Mouse (Mus musculus): ENCODE data around the gene Lgals2. TPM values are rescaled to one million over a fixed set of nuclear protein-coding genes. Genes with fewer than 3 reads are reported as not detected.
A peak's percentile ranks its signal among the peaks of the same experiment; 100 is the strongest.

Gene Lgals2
- polyA plus RNA-seq, 1 experiment = 2.8 TPM

DNA sequence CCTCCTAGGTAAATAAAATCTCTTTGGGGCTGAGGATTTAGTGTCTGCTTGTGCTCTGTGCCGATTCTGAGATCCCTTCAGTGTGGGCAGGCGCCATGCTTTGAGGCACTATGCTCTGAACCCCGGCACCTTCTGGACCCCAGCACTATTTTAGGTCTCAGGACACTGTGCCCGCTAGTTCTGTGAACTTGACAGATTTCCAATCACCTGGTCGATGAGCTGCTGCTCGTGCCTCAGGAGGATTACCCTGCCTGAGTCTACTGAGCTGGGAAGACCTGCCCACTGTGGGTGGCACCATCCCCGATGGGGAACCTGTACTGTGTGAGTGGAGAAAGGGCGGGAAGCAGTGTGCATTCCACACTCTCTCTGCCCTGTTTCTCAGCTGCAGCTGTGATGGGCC, 19.7 kb upstream of the Lgals2 start:
- no peak overlapping the region for H3K27ac ChIP-seq (ENCODE audit: control insufficient read depth, insufficient read depth, low read depth, low read length)
- no peaks in the 10 kb centered on the region for H3K27me3 ChIP-seq (ENCODE audit: control insufficient read depth, insufficient read depth, low read length)
- H3K4me3 ChIP-seq (ENCODE audit: control insufficient read depth, low read depth, low read length) = no peak overlapping the region
- H3K4me1 ChIP-seq (ENCODE audit: control insufficient read depth, insufficient read depth, low read length) = peaks cover 10% of the 10 kb centered on the region
- TF ChIP-seq POLR2A (IDR thresholded peaks at IDR 0.05; ENCODE audit: control insufficient read depth, low read depth, low read length) (no peak), CTCF (IDR thresholded peaks at IDR 0.05; ENCODE audit: control insufficient read depth, insufficient read depth, insufficient replicate concordance, low read depth, low read length) (no peak)
- H3K36me3 ChIP-seq (ENCODE audit: control insufficient read depth, insufficient read depth, low read length) = no peaks in the 10 kb centered on the region

DNA sequence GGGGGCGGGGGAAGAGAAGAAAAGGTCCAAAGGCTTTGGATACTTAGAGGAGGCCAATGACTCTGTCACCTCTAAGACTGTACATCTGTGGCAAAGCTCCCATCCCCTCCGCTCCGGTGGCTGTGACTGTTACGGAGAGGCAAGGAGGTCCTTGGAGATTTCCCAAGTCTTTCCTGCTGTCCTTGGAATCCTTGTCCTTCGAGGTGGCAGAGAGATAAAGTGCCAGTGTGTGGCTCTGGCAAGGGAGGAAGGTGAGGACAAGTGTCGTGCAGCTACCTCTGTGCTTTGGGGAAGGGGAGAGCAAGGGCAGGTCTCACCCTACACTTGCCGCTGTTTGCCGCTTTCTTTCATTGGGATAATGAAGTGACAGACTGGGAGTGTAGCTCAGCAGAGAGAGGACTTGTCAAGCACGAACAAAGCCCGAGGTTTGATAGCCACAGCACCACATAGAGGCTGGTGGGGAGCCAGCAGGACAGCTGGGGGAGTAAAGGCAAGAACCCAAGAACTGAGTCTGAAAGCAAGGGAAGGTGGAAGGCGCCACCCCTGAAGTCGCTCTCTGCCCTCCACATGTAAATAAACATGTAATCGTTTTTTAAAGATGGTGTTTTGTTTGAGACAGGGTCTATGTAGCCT, 18.6 kb upstream of the Lgals2 start:
- TF ChIP-seq CTCF (IDR thresholded peaks at IDR 0.05; ENCODE audit: control insufficient read depth, insufficient read depth, insufficient replicate concordance, low read depth, low read length) = no peak
- no peak for TF ChIP-seq POLR2A (IDR thresholded peaks at IDR 0.05; ENCODE audit: control insufficient read depth, low read depth, low read length)
- Histone ChIP-seq H3K36me3 (ENCODE audit: control insufficient read depth, insufficient read depth, low read length) (no peaks in the 10 kb centered on the region), H3K4me1 (ENCODE audit: control insufficient read depth, insufficient read depth, low read length) (peaks cover 10% of the 10 kb centered on the region), H3K27me3 (ENCODE audit: control insufficient read depth, insufficient read depth, low read length) (no peaks in the 10 kb centered on the region), H3K27ac (ENCODE audit: control insufficient read depth, insufficient read depth, low read depth, low read length) (no peak overlapping the region), H3K4me3 (ENCODE audit: control insufficient read depth, low read depth, low read length) (no peak overlapping the region)

DNA sequence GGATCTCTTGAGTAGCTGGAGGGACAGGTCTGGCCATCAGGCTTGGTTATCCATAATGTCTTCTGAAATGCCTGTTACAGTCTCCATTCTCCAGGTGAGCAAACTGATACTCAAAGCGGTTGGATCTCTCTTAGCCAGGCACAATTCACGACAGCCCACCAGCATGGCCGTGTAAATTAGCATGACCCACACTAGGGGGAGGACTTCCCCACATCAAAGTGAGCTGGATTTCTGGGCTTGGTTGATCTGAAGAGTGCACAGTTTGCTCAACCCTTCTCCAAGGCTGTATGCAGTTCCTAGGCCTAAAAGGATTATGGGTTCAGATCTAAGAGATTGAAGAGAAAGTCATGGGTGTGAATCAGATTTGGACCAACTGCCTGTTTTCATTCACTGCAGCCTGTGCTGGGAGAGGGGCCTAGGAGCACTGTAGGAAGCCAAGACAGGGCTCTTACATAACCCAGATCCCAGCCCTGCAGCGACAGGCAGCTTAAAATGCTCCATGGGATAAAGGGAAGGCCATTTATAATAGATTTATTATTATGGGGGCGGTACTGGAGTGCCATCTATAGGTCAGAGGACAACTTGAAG, 16.8 kb upstream of the Lgals2 start:
- Histone ChIP-seq H3K36me3 (ENCODE audit: control insufficient read depth, insufficient read depth, low read length) (no peaks in the 10 kb centered on the region), H3K4me1 (ENCODE audit: control insufficient read depth, insufficient read depth, low read length) (peaks cover 8% of the 10 kb centered on the region), H3K27ac (ENCODE audit: control insufficient read depth, insufficient read depth, low read depth, low read length) (no peak overlapping the region), H3K27me3 (ENCODE audit: control insufficient read depth, insufficient read depth, low read length) (no peaks in the 10 kb centered on the region), H3K4me3 (ENCODE audit: control insufficient read depth, low read depth, low read length) (no peak overlapping the region)
- TF ChIP-seq CTCF (IDR thresholded peaks at IDR 0.05; ENCODE audit: control insufficient read depth, insufficient read depth, insufficient replicate concordance, low read depth, low read length) = no peak
- TF ChIP-seq POLR2A (IDR thresholded peaks at IDR 0.05; ENCODE audit: control insufficient read depth, low read depth, low read length) = no peak

DNA sequence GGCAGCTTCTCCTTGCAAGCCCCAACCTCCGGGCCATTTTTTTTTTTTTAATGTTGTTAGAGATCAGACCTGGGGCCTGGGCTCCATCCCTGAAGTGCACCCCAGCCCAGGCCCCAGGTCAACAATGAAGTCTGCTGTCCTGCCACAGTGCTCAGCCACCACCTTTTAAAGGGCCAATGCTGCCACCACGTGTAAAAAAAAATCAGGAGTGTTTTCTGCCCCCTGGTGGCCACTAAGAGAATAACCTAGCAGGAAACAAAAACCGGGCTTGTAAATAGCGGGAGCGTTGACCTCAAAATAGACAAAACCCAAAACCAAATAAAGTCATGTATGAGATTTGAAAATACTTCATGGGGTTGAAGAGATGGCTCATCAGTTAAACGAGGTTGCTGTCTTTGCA, 14.4 kb upstream of the Lgals2 start:
- Histone ChIP-seq H3K27ac (ENCODE audit: control insufficient read depth, insufficient read depth, low read depth, low read length) (no peak overlapping the region), H3K27me3 (ENCODE audit: control insufficient read depth, insufficient read depth, low read length) (no peaks in the 10 kb centered on the region), H3K4me3 (ENCODE audit: control insufficient read depth, low read depth, low read length) (no peak overlapping the region), H3K4me1 (ENCODE audit: control insufficient read depth, insufficient read depth, low read length) (peaks cover 4% of the 10 kb centered on the region), H3K36me3 (ENCODE audit: control insufficient read depth, insufficient read depth, low read length) (no peaks in the 10 kb centered on the region)
- TF ChIP-seq CTCF (IDR thresholded peaks at IDR 0.05; ENCODE audit: control insufficient read depth, insufficient read depth, insufficient replicate concordance, low read depth, low read length) (peak; percentile 45; the same call in 1 of the 2 replicates), POLR2A (IDR thresholded peaks at IDR 0.05; ENCODE audit: control insufficient read depth, low read depth, low read length) (no peak)

DNA sequence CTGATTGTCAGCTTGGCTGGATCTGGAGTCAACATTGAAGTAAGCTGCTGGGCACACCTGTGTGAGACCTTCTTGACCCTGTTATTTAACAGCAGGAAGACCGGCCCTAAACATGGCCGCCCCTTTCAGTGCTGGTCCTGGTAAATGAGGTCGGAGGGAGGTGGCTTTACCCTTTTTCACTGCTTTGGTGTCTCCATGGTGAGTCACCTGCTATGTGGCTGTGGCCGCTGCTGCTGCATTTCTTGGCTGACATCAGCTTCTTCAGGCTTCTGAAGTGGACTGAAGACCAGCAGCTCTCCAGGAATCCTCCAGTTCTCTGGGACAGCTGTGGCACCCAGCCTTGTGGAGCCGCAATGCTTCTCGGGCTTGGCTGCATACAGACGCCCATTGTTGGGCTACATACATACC, 13.5 kb upstream of the Lgals2 start:
- H3K4me3 ChIP-seq (ENCODE audit: control insufficient read depth, low read depth, low read length) = no peak overlapping the region
- peaks cover 9% of the 10 kb centered on the region for H3K4me1 ChIP-seq (ENCODE audit: control insufficient read depth, insufficient read depth, low read length)
- no peaks in the 10 kb centered on the region for H3K27me3 ChIP-seq (ENCODE audit: control insufficient read depth, insufficient read depth, low read length)
- no peak for TF ChIP-seq CTCF (IDR thresholded peaks at IDR 0.05; ENCODE audit: control insufficient read depth, insufficient read depth, insufficient replicate concordance, low read depth, low read length)
- no peaks in the 10 kb centered on the region for H3K36me3 ChIP-seq (ENCODE audit: control insufficient read depth, insufficient read depth, low read length)
- H3K27ac ChIP-seq (ENCODE audit: control insufficient read depth, insufficient read depth, low read depth, low read length) = no peak overlapping the region

DNA sequence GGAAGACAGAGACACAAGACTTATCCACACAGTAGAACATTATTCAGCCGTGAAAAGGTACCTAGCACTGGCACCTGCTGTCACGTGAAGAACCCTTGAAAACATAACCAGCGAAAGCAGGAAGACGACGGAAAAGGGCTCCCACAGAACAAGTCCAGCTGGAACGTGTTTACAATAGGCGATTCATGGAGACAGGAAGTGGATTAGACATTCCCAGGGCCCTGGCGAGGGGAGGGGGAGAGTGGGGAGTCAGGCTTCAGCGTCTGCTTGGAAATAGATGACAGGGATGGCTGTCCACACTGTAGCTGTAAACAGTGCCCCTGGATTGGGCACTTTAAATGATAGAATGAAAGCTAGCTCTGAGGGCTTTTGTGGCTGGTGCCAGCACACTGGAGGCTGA, 13.1 kb upstream of the Lgals2 start:
- Histone ChIP-seq H3K4me1 (ENCODE audit: control insufficient read depth, insufficient read depth, low read length) (peaks cover 13% of the 10 kb centered on the region), H3K27ac (ENCODE audit: control insufficient read depth, insufficient read depth, low read depth, low read length) (no peak overlapping the region), H3K27me3 (ENCODE audit: control insufficient read depth, insufficient read depth, low read length) (no peaks in the 10 kb centered on the region), H3K4me3 (ENCODE audit: control insufficient read depth, low read depth, low read length) (no peak overlapping the region), H3K36me3 (ENCODE audit: control insufficient read depth, insufficient read depth, low read length) (no peaks in the 10 kb centered on the region)
- TF ChIP-seq CTCF (IDR thresholded peaks at IDR 0.05; ENCODE audit: control insufficient read depth, insufficient read depth, insufficient replicate concordance, low read depth, low read length) = no peak
- TF ChIP-seq POLR2A (IDR thresholded peaks at IDR 0.05; ENCODE audit: control insufficient read depth, low read depth, low read length) = no peak

DNA sequence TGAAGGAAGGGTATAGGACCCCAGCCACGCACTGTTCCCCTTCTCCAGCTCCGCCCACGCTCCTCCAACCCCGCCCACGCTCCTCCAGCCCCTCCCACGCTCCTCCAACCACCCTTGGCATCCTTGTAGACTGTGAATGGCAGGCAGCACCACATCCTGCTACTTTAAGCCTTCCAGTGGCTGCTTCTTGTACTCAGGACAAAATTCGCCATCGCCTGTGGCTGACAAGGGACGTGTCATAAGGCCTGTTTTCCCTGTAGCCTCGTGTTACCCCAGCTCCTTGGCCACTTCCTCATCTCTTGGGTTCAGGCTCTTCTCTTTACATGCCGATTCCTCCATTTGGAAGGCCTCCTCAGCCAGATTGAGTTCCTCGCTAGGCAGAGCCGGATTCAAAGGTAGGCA, 8.5 kb upstream of the Lgals2 start:
- H3K27me3 ChIP-seq (ENCODE audit: control insufficient read depth, insufficient read depth, low read length) = no peaks in the 10 kb centered on the region
- H3K36me3 ChIP-seq (ENCODE audit: control insufficient read depth, insufficient read depth, low read length) = no peaks in the 10 kb centered on the region
- H3K4me3 ChIP-seq (ENCODE audit: control insufficient read depth, low read depth, low read length) = no peak overlapping the region
- TF ChIP-seq POLR2A (IDR thresholded peaks at IDR 0.05; ENCODE audit: control insufficient read depth, low read depth, low read length) (no peak), CTCF (IDR thresholded peaks at IDR 0.05; ENCODE audit: control insufficient read depth, insufficient read depth, insufficient replicate concordance, low read depth, low read length) (no peak)
- H3K27ac ChIP-seq (ENCODE audit: control insufficient read depth, insufficient read depth, low read depth, low read length) = no peak overlapping the region
- H3K4me1 ChIP-seq (ENCODE audit: control insufficient read depth, insufficient read depth, low read length) = peaks cover 13% of the 10 kb centered on the region

All from testis, adult 2 months (tissue).